In genomic region chr9:114752863-114753484, GRCm38 (mm10) we compare ENCODE assay signal across 8 mouse cellular contexts. TPM values are rescaled to one million over a fixed set of nuclear protein-coding genes. Genes with fewer than 3 reads are reported as not detected.
DNase-seq lines count a peak whose midpoint lies in the region; ATAC-seq lines count a peak whose summit lies in the region.

No protein-coding gene starts in this region.

- no peak overlapping the region for H3K27ac ChIP-seq in embryonic facial prominence, embryonic 11.5 days (replicated peaks; ENCODE audit: low read depth, low read length)
- H3K27ac ChIP-seq in limb, embryonic 10.5 days: peak overlapping the region; percentile 75
- peak overlapping the region; percentile 64 for H3K27ac ChIP-seq in midbrain, embryonic 12.5 days (replicated peaks)

- peak; percentile 85 for ATAC-seq in embryonic facial prominence, embryonic 11.5 days (replicated peaks; ENCODE audit: insufficient number of reproducible peaks, low FRiP score, low TSS enrichment, low read depth)
- peak; percentile 92 for ATAC-seq in midbrain, embryonic 12.5 days (ENCODE audit: low FRiP score, low read depth)

- H3K9me3 ChIP-seq in embryonic facial prominence, embryonic 11.5 days (replicated peaks; ENCODE audit: control insufficient read depth, low read length): no peaks in the 10 kb centered on the region
- H3K9me3 ChIP-seq in limb, embryonic 10.5 days (replicated peaks): no peaks in the 10 kb centered on the region
- H3K9me3 ChIP-seq in midbrain, embryonic 12.5 days: no peaks in the 10 kb centered on the region

- DNase-seq in 3134 (ENCODE audit: extremely low read depth, insufficient read length, low spot score): peak; percentile 97
- peak; percentile 95 for DNase-seq in adrenal gland, postnatal 25 days
- peak; percentile 87 for DNase-seq in embryonic facial prominence, embryonic 11.5 days (ENCODE audit: low spot score)
- peak; percentile 99 for DNase-seq in heart, adult 11 months
- peak; percentile 93 for DNase-seq in kidney, adult 18-20 months
- peak; percentile 92 for DNase-seq in limb, embryonic 10.5 days (ENCODE audit: low spot score)
- DNase-seq in skeletal muscle tissue, adult 2 months (ENCODE audit: low read depth, low spot score): peak; percentile 90

- peak overlapping the region; percentile 76 for H3K4me2 ChIP-seq in embryonic facial prominence, embryonic 11.5 days (ENCODE audit: low read depth, low read length)
- peak overlapping the region; percentile 81 for H3K4me2 ChIP-seq in midbrain, embryonic 12.5 days (replicated peaks)

- 8% methylated on average over 36 of the region's 36 CpGs for whole genome bisulfite sequencing in embryonic facial prominence, embryonic 11.5 days
- WGBS in limb, embryonic 10.5 days: 9% methylated on average over 36 of the region's 36 CpGs
- 8% methylated on average over 36 of the region's 36 CpGs for WGBS in midbrain, embryonic 12.5 days

- H3K4me3 ChIP-seq in embryonic facial prominence, embryonic 11.5 days (ENCODE audit: low read depth, low read length): peak overlapping the region; percentile 46
- peak overlapping the region; percentile 56 for H3K4me3 ChIP-seq in limb, embryonic 10.5 days
- H3K4me3 ChIP-seq in midbrain, embryonic 12.5 days: peak overlapping the region; percentile 51

- peak overlapping the region; percentile 64 for H3K9ac ChIP-seq in embryonic facial prominence, embryonic 11.5 days (replicated peaks; ENCODE audit: low read length)
- peak overlapping the region; percentile 70 for H3K9ac ChIP-seq in midbrain, embryonic 12.5 days (replicated peaks)

- no peaks in the 10 kb centered on the region for H3K4me1 ChIP-seq in embryonic facial prominence, embryonic 11.5 days (ENCODE audit: control insufficient read depth, insufficient read depth, low read length)
- peaks cover 10% of the 10 kb centered on the region for H3K4me1 ChIP-seq in limb, embryonic 10.5 days
- peaks cover 12% of the 10 kb centered on the region for H3K4me1 ChIP-seq in midbrain, embryonic 12.5 days

- H3K36me3 ChIP-seq in embryonic facial prominence, embryonic 11.5 days (replicated peaks; ENCODE audit: control insufficient read depth, insufficient read depth, low read depth, low read length): no peaks in the 10 kb centered on the region; the same call in 1 of the 2 replicates
- peaks cover 54% of the 10 kb centered on the region for H3K36me3 ChIP-seq in limb, embryonic 10.5 days
- peaks cover 11% of the 10 kb centered on the region; the same call in 1 of the 2 replicates for H3K36me3 ChIP-seq in midbrain, embryonic 12.5 days

- H3K27me3 ChIP-seq in embryonic facial prominence, embryonic 11.5 days (ENCODE audit: control insufficient read depth, insufficient read depth, low read length): no peaks in the 10 kb centered on the region
- no peaks in the 10 kb centered on the region for H3K27me3 ChIP-seq in limb, embryonic 10.5 days (ENCODE audit: low read depth, poor library complexity, severe bottlenecking)
- no peaks in the 10 kb centered on the region for H3K27me3 ChIP-seq in midbrain, embryonic 12.5 days

RNA-seq across cellular contexts. Expression of gene Cmtm6, which starts 22.1 kb away (rescaled TPM):
- total RNA-seq in adrenal gland, postnatal 25 days (2021): 71.8 and 80.4 TPM in 2 replicates
- 29.3 and 30.0 TPM in 2 replicates for polyA plus RNA-seq in embryonic facial prominence, embryonic 11.5 days (2014; fragmentation: Nextera tagmentation; extraction: Ambion mirVana)
- polyA plus RNA-seq in limb, embryonic 10.5 days (2016; fragmentation: Nextera tagmentation; extraction: Ambion mirVana): 28.9 and 29.4 TPM in 2 replicates
- 21.8 and 23.8 TPM in 2 replicates for polyA plus RNA-seq in midbrain, embryonic 12.5 days (2016; fragmentation: Nextera tagmentation; extraction: Ambion mirVana)

RNA-seq across cellular contexts. Expression of gene Cmtm7, which starts 28.7 kb away (rescaled TPM):
- total RNA-seq in adrenal gland, postnatal 25 days (2021): 31.6 and 39.7 TPM in 2 replicates
- polyA plus RNA-seq in embryonic facial prominence, embryonic 11.5 days (2014; fragmentation: Nextera tagmentation; extraction: Ambion mirVana): 64.6 and 75.0 TPM in 2 replicates
- 83.6 and 100 TPM in 2 replicates for polyA plus RNA-seq in limb, embryonic 10.5 days (2016; fragmentation: Nextera tagmentation; extraction: Ambion mirVana)
- 47.3 and 49.4 TPM in 2 replicates for polyA plus RNA-seq in midbrain, embryonic 12.5 days (2016; fragmentation: Nextera tagmentation; extraction: Ambion mirVana)
